Mouse (Mus musculus): ENCODE data around the gene Baiap2l1. TPM values are rescaled to one million over a fixed set of nuclear protein-coding genes. Genes with fewer than 3 reads are reported as not detected.

Baiap2l1 gene
- total and polyA plus RNA-seq, 2 experiments from 2014 or later, result 0.63 to 1.9 TPM

DNA sequence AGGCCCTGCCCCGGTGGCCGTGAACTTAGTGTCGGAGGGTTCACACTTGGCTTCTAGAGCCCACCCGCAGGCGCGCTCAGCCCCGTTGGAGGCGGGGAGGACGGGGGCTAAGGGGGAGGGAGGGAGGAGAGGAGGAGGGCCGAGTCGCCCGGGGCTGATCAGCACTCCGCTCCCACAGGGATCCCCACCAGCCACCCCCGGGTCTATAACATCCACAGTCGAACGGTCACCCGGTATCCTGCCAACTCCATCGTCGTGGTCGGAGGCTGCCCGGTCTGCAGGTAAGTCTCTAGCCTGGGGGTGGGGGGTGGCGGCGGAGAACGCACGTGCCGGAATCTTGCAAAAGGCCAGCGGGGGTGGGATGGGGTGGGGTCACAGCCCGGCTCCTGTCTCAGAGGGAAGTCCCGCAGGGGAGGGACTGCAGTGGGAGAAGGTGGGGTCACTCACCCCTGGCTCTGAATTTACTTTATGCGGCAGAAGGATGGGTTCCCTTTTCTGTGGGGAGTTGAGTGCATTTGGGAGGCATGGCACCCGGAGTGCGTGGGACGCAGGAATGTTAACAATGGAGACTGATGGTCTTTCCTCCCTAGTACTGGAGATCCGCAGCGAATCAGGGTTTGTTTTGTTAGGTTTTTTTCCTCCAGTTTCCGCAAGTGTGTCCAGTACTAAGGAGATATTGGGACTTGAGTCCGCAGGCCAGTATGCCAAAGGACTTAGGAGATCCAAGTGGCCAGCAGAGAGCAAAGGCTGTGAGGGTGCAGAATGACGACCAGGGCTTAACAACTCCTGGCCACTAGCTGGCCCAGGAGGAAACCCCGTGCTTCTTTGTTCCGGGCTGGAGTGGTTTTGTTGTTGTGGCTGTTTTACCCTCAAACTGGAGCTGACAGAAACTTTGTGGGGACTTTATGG, 102.0 kb downstream of the Baiap2l1 start:
- Histone ChIP-seq H3K9ac (replicated peaks; ENCODE audit: low read length) (peak overlapping the region; percentile 96), H3K27ac (peak overlapping the region; percentile 88), H3K9me3 (ENCODE audit: low read length) (no peaks in the 10 kb centered on the region), H3K27me3 (ENCODE audit: insufficient read depth, low read length) (no peaks in the 10 kb centered on the region), H3K4me2 (ENCODE audit: low read depth, low read length) (peak overlapping the region; percentile 73), H3K4me1 (ENCODE audit: insufficient read depth, low read length) (peaks cover 32% of the 10 kb centered on the region), H3K4me3 (ENCODE audit: low read length) (peak overlapping the region; percentile 97), H3K36me3 (ENCODE audit: insufficient read depth, low read length) (peaks cover 3% of the 10 kb centered on the region; the same call in 1 of the 2 replicates)
- ATAC-seq (peak; percentile 67), DNase-seq (ENCODE audit: low spot score) (peak; percentile 57)
- 0 out of 2 replicates have a peak, but pooled peaks have one; percentile 13 for TF ChIP-seq CTCF (IDR thresholded peaks at IDR 0.05; ENCODE audit: low read depth)
- under 1% methylated on average over 38 of the region's 40 CpGs for WGBS

DNA sequence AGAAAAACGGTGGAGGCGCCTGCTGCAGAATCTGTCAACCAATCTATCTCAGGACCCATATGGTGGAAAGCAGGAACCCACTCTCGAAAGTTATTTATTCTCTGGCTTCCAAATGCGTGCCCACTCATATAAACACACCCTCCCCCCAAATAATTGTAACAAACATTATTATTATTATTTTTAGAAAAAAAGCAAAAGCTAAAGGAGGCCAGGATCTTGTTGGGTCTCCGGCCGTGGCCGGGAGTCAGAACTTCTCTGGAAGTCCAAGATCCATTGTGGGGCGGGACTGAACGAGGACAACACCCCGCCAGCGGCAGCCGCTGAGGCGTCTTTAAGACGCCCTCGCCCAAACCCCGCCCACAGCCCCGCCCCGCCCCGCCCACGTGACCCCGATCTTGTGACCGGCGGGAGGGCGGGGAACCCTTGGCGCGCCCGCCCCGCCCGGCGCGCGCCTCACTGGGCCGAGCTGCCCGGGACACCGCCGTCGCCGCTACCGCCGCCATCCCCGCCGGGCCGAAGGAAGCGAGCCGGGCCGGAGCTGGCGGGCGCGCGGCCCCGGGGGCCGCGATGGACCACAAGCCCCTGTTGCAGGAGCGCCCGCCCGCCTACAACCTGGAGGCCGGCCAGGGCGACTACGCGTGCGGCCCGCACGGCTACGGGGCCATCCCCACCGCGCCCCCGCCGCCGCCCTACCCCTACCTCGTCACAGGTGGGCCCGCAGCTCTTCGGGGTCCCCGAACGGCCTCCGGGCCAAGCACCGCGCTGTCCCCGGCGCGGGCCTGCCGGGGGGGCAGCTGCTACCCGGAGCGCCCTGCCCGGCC, 102.9 kb downstream of the Baiap2l1 start:
- no peaks in the 10 kb centered on the region for H3K36me3 ChIP-seq (ENCODE audit: insufficient read depth, low read length)
- peak overlapping the region; percentile 88 for H3K27ac ChIP-seq
- H3K4me1 ChIP-seq (ENCODE audit: insufficient read depth, low read length), result peaks cover 32% of the 10 kb centered on the region
- H3K9ac ChIP-seq (replicated peaks; ENCODE audit: low read length), result peak overlapping the region; percentile 96
- H3K27me3 ChIP-seq (ENCODE audit: insufficient read depth, low read length), result no peaks in the 10 kb centered on the region
- ATAC-seq (peak; percentile 84), DNase-seq (ENCODE audit: low spot score) (peak; percentile 92)
- peak overlapping the region; percentile 73 for H3K4me2 ChIP-seq (ENCODE audit: low read depth, low read length)
- WGBS, result 3% methylated on average over 81 of the region's 84 CpGs
- H3K9me3 ChIP-seq (ENCODE audit: low read length), result no peaks in the 10 kb centered on the region
- peak overlapping the region; percentile 97 for H3K4me3 ChIP-seq (ENCODE audit: low read length)
- TF ChIP-seq CTCF (IDR thresholded peaks at IDR 0.05; ENCODE audit: low read depth), result no peak

DNA sequence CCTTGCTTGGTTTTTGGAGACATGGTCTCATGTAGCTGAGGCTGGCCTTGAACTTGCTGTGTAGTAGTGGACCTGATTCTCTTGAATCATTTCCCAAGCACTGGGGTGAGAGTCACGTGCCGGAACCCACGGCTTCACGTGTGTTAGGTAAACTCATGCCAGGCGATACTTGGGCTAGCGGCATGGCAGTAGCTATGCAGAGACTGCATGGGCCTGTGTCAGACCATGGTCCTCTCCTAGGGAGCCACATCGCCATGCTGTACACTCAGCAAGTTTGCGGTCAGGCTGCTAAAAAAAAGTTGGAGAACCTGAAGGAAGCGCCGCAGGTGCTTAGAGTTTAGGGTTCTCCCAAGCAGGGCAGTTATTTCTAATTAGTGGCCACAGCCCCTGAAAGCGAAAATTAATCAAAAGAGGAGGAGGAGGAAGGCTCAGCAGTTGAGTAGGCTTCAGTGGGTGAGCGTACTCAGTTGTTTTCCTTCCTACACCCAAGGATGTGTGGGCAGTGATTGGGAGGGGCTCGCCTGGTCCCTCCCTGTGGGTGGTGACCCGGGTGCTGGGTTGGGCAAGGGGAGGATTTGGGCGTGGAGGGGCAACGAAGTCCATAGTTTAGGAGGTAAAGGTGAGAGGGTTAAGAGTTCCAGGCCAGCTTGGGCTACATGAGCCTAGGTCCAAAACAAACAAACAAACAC, 103.6 kb downstream of the Baiap2l1 start:
- Histone ChIP-seq H3K9me3 (ENCODE audit: low read length) (no peaks in the 10 kb centered on the region), H3K9ac (replicated peaks; ENCODE audit: low read length) (0 out of 2 replicates have a peak overlapping the region, but pooled peaks have one; percentile 96), H3K27me3 (ENCODE audit: insufficient read depth, low read length) (no peaks in the 10 kb centered on the region), H3K27ac (no peak overlapping the region), H3K4me3 (ENCODE audit: low read length) (peak overlapping the region; percentile 97), H3K36me3 (ENCODE audit: insufficient read depth, low read length) (no peaks in the 10 kb centered on the region), H3K4me1 (ENCODE audit: insufficient read depth, low read length) (peaks cover 32% of the 10 kb centered on the region), H3K4me2 (ENCODE audit: low read depth, low read length) (peak overlapping the region; percentile 73)
- no peak for TF ChIP-seq CTCF (IDR thresholded peaks at IDR 0.05; ENCODE audit: low read depth)
- 63% methylated on average over 16 of the region's 16 CpGs for WGBS
- no peak for DNase-seq (ENCODE audit: low spot score)
- no peak for ATAC-seq

DNA sequence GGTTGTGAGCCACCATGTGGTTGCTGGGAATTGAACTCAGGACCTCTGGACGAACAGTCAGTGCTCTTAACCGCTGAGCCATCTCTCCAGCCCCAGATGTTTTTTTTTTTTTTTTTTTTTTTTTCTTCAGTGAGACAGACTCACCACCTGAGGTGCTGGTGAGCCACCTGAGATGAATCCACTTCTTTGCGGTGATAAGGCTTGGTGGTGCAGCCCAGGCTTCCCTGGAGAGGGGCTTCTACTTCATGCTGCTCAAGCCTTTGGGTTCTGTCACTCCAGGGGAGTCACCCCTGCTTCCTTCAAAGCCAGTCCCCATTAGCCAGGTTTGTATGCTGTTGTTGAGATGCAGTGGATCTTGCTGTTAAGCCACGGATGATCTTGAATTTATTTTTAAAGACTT, 104.7 kb downstream of the Baiap2l1 start:
- no peak overlapping the region for H3K9ac ChIP-seq (replicated peaks; ENCODE audit: low read length)
- H3K4me2 ChIP-seq (ENCODE audit: low read depth, low read length), result no peak overlapping the region
- DNase-seq (ENCODE audit: low spot score), result no peak
- no peak overlapping the region for H3K27ac ChIP-seq
- 71% methylated on average over 4 of the region's 4 CpGs for WGBS
- H3K27me3 ChIP-seq (ENCODE audit: insufficient read depth, low read length), result no peaks in the 10 kb centered on the region
- peak; percentile 25; the same call in 1 of the 2 replicates for TF ChIP-seq CTCF (IDR thresholded peaks at IDR 0.05; ENCODE audit: low read depth)
- H3K9me3 ChIP-seq (ENCODE audit: low read length), result no peaks in the 10 kb centered on the region
- no peak overlapping the region for H3K4me3 ChIP-seq (ENCODE audit: low read length)
- peaks cover 27% of the 10 kb centered on the region for H3K4me1 ChIP-seq (ENCODE audit: insufficient read depth, low read length)
- H3K36me3 ChIP-seq (ENCODE audit: insufficient read depth, low read length), result no peaks in the 10 kb centered on the region
- no peak for ATAC-seq

DNA sequence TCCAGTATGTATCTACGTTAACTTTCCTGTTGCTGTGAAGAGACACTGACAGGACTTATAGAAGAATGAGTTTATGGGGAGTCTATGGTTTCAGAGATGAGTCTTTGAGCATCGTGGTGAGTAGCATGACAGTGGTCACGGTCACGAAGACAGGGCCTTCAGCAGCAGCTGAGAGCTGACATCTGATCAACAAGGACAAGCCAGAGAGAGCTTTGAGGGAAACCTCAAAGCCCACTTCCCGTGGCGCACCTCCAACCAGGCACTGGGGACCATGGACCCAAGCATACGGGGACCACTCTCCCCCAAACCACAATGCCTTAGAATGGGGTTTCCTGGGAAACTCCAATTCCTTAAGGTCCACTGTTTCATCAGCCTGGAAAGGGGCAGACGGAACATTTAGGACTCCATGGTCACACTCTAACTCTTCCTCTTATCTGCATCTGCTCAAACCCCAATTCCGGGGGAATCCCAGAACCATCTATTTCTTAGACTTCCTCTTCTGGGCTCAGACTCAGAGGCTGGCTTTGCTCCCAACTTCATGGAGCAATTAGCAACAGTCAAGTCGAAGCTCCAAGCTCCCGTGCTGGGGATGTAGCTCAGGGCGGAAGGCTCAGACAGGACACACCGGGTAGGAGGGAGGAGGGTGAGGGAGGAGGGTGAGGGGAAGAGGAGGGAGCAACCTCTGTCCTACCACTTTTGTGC, 105.9 kb downstream of the Baiap2l1 start:
- Histone ChIP-seq H3K27me3 (ENCODE audit: insufficient read depth, low read length) (no peaks in the 10 kb centered on the region), H3K27ac (no peak overlapping the region), H3K4me3 (ENCODE audit: low read length) (no peak overlapping the region), H3K9ac (replicated peaks; ENCODE audit: low read length) (no peak overlapping the region), H3K36me3 (ENCODE audit: insufficient read depth, low read length) (no peaks in the 10 kb centered on the region), H3K9me3 (ENCODE audit: low read length) (no peaks in the 10 kb centered on the region), H3K4me2 (ENCODE audit: low read depth, low read length) (no peak overlapping the region), H3K4me1 (ENCODE audit: insufficient read depth, low read length) (peaks cover 15% of the 10 kb centered on the region)
- DNase-seq (ENCODE audit: low spot score) (no peak), ATAC-seq (no peak)
- 85% methylated on average over 13 of the region's 13 CpGs for WGBS
- TF ChIP-seq CTCF (IDR thresholded peaks at IDR 0.05; ENCODE audit: low read depth), result no peak

DNA sequence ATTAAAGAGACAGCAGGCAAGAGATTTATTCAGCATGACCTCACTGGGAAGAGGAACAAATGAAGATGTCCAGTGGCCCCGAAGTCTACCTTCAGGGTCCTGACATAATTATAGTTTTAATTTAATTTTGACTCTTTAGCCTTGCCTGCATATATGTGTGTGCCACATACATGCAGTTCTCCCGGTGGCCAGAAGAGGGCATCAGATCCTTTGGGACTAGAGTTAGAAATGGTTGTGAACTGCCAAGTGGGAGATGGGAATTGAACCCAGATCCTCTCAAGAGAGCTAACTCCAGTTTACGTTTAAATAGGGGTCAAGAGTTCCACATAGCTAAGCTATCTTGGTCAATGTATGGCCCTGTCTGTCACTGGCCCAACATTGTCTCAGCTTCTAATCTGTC, 108.0 kb downstream of the Baiap2l1 start:
- H3K36me3 ChIP-seq (ENCODE audit: insufficient read depth, low read length), result no peaks in the 10 kb centered on the region
- H3K9me3 ChIP-seq (ENCODE audit: low read length), result no peaks in the 10 kb centered on the region
- DNase-seq (ENCODE audit: low spot score) (no peak), ATAC-seq (no peak)
- H3K27me3 ChIP-seq (ENCODE audit: insufficient read depth, low read length), result no peaks in the 10 kb centered on the region
- H3K9ac ChIP-seq (replicated peaks; ENCODE audit: low read length), result no peak overlapping the region
- WGBS, result 86% methylated on average over 3 of the region's 3 CpGs
- no peak overlapping the region for H3K4me2 ChIP-seq (ENCODE audit: low read depth, low read length)
- H3K4me3 ChIP-seq (ENCODE audit: low read length), result no peak overlapping the region
- H3K27ac ChIP-seq, result no peak overlapping the region
- peak; percentile 44 for TF ChIP-seq CTCF (IDR thresholded peaks at IDR 0.05; ENCODE audit: low read depth)
- peaks cover 5% of the 10 kb centered on the region; the same call in 1 of the 2 replicates for H3K4me1 ChIP-seq (ENCODE audit: insufficient read depth, low read length)
